Mouse (Mus musculus) embryonic facial prominence, embryonic 11.5 days (tissue): ENCODE measurements at regions not wholly inside any gene's neighbourhood (a gene's known extent, or its start where the extent isn't known, plus 50 kb on each side); places are given as distances from the start of the nearest gene placed in this dataset.

Experiments used
- ATAC-seq: fragments of 200-750 bp; cut with Nextera tagmentation; replicated peaks from 2 replicates; pipeline ENCODE4 v1.8.0; 2017; ENCODE audit warnings: low read depth; ENCODE audit not compliant: insufficient number of reproducible peaks, low FRiP score, low TSS enrichment
- DNase-seq: peaks from one replicate; pipeline ENCODE4 v3.0.0-alpha.2; 2015; ENCODE audit warnings: low spot score
- H3K27ac ChIP-seq: fragments of 300-500 bp; sonication (generic); replicated peaks from 2 replicates; pipeline ENCODE4 v1.5.1; 2014; ENCODE audit warnings: mild to moderate bottlenecking, low read depth, low read length, control low read depth
- H3K27me3 ChIP-seq: fragments of 300-500 bp; sonication (generic); 2 replicates; pipeline ENCODE4 v1.6.1; 2014; ENCODE audit warnings: mild to moderate bottlenecking, low read length, moderate library complexity, mixed read lengths; ENCODE audit not compliant: control insufficient read depth, insufficient read depth
- H3K36me3 ChIP-seq: fragments of 300-500 bp; sonication (generic); replicated peaks from 2 replicates; pipeline ENCODE4 v1.6.1; 2014; ENCODE audit warnings: low read depth, mild to moderate bottlenecking, low read length, moderate library complexity, mixed read lengths; ENCODE audit not compliant: control insufficient read depth, insufficient read depth
- H3K4me1 ChIP-seq: fragments of 300-500 bp; sonication (generic); 2 replicates; pipeline ENCODE4 v1.6.1; 2014; ENCODE audit warnings: low read length, mixed read lengths; ENCODE audit not compliant: control insufficient read depth, insufficient read depth
- H3K4me2 ChIP-seq: fragments of 300-500 bp; sonication (generic); 2 replicates; pipeline ENCODE4 v1.6.1; 2014; ENCODE audit warnings: low read depth, mild to moderate bottlenecking, control low read depth, low read length, moderate library complexity
- H3K4me3 ChIP-seq: fragments of 300-500 bp; sonication (generic); 2 replicates; pipeline ENCODE4 v1.5.1; 2014; ENCODE audit warnings: low read depth, low read length, control low read depth
- H3K9ac ChIP-seq: fragments of 300-500 bp; sonication (generic); replicated peaks from 2 replicates; pipeline ENCODE4 v1.6.1; 2014; ENCODE audit warnings: mild to moderate bottlenecking, control low read depth, low read length
- H3K9me3 ChIP-seq: fragments of 300-500 bp; sonication (generic); replicated peaks from 2 replicates; pipeline ENCODE4 v1.6.1; 2016; ENCODE audit warnings: mild to moderate bottlenecking, low read length, inconsistent platforms, mixed read lengths; ENCODE audit not compliant: control insufficient read depth
- WGBS: fragments of 180-500 bp; shearing (Covaris S2); extraction: QIAGEN DNeasy Blood & Tissue Kit; methylation state at CpG from one replicate; pipeline ENCODE4 v1.1.7; 2014; 5-methylcytosine and 5-hydroxymethylcytosine counted together

DNA sequence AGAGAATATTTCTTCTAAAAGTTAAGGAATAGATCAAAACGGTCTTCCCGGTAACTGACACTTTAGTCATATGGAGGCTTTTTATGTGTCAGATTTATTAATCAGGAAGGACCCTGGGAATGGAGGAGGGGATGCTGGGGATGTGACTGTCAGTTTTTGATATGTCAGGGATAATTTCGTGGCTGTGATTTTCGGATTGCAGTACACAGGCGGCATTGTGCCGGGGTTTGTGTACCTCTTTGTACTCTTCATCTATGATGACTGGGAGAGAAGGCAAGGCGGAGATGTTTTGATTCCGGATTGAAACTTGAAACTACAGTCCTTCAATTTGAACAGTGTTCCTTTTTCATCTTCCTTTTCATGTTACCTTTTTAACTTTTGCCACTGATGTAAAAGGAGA is 344.2 kb downstream of the Mdfic start:
- Histone ChIP-seq H3K36me3 (no peaks in the 10 kb centered on the region), H3K9ac (no peak overlapping the region), H3K4me1 (no peaks in the 10 kb centered on the region), H3K4me2 (no peak overlapping the region), H3K4me3 (no peak overlapping the region), H3K27ac (no peak overlapping the region), H3K27me3 (no peaks in the 10 kb centered on the region), H3K9me3 (no peaks in the 10 kb centered on the region)
- DNase-seq (peak; percentile 25), ATAC-seq (no peak)
- 48% methylated on average over 8 of the region's 8 CpGs for WGBS

DNA sequence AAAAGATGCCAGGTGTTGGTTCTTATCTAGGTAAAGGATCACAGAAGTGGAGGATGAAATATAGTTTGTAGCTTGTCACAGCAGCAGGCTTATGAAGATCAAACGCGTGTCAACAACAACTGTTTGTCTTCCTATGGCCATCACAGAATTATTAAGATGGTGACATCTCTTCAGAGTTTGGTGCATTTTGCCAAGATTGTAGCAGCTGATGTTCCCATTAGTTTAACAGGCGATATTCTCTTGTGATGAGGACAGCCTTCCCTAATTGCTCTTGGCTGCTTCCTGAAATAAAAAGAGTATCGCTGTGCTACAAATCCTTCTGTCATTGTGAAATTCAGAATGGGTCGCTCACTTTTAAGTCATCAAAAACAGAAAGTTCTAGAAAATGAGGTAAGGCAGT is 344.7 kb downstream of the Mdfic start:
- Histone ChIP-seq H3K27me3 (no peaks in the 10 kb centered on the region), H3K27ac (no peak overlapping the region), H3K4me2 (no peak overlapping the region), H3K4me1 (no peaks in the 10 kb centered on the region), H3K4me3 (no peak overlapping the region), H3K9me3 (no peaks in the 10 kb centered on the region), H3K9ac (no peak overlapping the region), H3K36me3 (no peaks in the 10 kb centered on the region)
- ATAC-seq (no peak), DNase-seq (no peak)
- WGBS, result 79% methylated on average over 5 of the region's 5 CpGs

DNA sequence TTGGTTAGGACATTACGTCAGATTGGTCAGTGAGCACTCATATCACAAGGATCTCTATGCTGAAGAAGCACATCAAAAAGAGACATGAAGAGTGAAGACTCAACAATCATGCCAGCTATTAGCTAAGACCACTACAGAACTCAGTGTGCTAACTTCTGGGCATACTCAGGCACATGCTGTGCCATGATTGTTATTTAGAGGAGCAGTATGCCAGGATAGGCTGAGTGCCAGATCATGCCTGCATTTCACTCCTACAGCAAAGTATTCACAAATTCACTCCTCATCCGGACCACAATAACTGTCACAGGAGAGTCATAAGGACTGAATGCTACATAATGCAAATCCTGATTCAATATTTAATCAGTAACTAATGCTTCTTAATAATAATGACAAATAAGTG is 355.8 kb downstream of the Mdfic start:
- H3K36me3 ChIP-seq, result no peaks in the 10 kb centered on the region
- H3K27ac ChIP-seq, result no peak overlapping the region
- H3K9ac ChIP-seq, result no peak overlapping the region
- no peak for DNase-seq
- no peaks in the 10 kb centered on the region for H3K4me1 ChIP-seq
- H3K4me3 ChIP-seq, result no peak overlapping the region
- H3K27me3 ChIP-seq, result no peaks in the 10 kb centered on the region
- H3K9me3 ChIP-seq, result no peaks in the 10 kb centered on the region
- WGBS, result 85% methylated on average over 2 of the region's 2 CpGs
- ATAC-seq, result no peak
- H3K4me2 ChIP-seq, result no peak overlapping the region

DNA sequence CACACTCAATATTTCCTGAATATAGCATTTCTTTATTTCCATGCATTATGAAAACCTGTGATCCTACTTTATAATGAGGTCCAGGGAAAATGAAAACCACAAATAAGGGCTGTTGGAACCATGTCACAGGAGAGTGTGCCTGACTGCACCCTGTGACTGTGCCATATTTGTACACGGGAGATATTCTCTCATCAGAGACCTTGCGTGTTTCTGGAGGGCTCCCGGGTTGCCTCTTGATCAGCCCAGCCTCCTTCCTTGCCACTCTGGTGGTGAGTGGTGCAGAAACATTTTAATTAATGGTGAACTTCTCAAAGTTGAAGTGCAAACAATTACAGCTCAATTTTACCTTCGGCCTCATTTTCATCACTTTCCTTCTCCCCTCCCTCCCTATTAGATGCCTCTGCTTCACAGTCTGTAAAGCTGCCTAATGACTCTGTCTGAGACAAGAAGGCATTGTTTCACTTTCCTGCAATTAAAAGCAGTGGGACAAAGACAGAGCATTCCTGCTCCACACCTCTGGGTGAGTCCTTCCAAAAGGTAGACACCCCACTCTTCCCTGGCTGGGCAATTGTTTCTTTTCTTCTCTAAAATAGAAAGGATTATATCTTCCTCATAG is 356.8 kb downstream of the Mdfic start:
- Histone ChIP-seq H3K9me3 (no peaks in the 10 kb centered on the region), H3K9ac (no peak overlapping the region), H3K4me2 (no peak overlapping the region), H3K27me3 (no peaks in the 10 kb centered on the region), H3K4me1 (no peaks in the 10 kb centered on the region), H3K27ac (no peak overlapping the region), H3K4me3 (no peak overlapping the region), H3K36me3 (no peaks in the 10 kb centered on the region)
- no peak for DNase-seq
- ATAC-seq, result no peak
- WGBS, result 41% methylated on average over 4 of the region's 4 CpGs

DNA sequence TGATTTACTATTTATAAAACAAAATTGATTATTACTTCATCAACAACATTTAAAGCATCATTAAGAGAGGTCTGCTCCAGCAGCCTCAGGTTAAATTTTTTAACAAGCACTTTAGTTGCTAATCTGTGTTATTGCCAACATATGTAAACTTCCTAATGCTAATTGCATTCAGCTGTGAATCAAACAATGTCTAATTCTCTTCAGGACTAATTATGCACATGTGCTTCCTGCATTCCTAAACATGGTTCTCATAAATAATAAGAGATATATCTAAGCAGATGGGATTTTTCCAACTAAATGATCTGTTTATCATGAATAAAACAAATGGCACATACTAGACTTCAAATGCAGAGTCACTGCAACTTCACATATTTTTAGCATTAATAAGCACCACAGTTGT is 357.5 kb downstream of the Mdfic start:
- Histone ChIP-seq H3K4me3 (no peak overlapping the region), H3K27ac (no peak overlapping the region), H3K36me3 (no peaks in the 10 kb centered on the region), H3K27me3 (no peaks in the 10 kb centered on the region), H3K9me3 (no peaks in the 10 kb centered on the region), H3K4me2 (no peak overlapping the region), H3K4me1 (no peaks in the 10 kb centered on the region), H3K9ac (no peak overlapping the region)
- ATAC-seq (no peak), DNase-seq (peak; percentile 48)

DNA sequence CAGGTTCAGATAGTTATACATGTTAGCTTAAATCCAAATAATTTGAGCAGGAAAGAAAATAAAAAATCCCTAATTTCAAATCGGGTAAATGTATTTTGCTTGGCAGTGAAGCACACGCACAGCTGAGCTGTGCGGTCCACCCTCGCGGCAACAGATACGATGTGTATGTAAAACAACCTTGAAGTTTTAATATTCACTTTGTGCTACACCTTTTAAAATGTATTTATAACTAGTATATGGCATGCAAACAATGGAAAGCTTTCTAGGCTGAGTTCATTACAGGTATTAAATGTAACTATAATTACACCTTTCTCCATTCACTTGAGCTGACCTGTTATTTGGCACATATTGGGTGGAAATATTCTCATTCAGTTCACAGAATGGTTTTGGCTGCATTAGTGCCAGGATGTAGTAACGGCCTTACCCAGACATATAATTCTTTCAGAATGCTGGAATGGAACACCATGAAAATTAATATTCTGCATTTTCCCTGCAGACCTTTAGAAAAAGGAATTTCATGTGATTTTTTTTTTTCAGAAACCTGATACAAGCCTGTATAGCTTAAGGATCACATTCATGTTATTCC is 366.6 kb downstream of the Mdfic start:
- DNase-seq (no peak), ATAC-seq (no peak)
- Histone ChIP-seq H3K36me3 (no peaks in the 10 kb centered on the region), H3K4me3 (no peak overlapping the region), H3K27ac (no peak overlapping the region), H3K9ac (no peak overlapping the region), H3K4me2 (no peak overlapping the region), H3K4me1 (no peaks in the 10 kb centered on the region), H3K27me3 (no peaks in the 10 kb centered on the region), H3K9me3 (no peaks in the 10 kb centered on the region)
- 88% methylated on average over 7 of the region's 7 CpGs for WGBS

DNA sequence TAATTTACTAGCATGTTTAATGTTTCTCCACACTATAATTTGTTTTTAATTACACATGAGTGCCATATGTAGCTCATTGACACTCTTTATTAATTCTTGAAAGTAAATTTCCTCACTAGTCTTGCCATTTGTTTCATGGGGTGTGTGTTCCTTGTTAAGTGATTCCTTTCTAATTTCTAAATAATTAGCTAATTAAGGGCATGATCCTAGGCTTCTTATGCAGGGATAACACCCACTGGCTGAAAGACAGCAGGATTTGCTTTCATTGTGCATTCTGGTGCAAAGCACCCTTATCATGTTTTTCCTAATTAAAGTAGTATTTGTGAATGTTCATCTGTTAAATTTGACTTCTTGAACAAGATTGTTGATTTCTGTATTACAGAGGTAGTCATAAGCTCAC is 378.3 kb downstream of the Mdfic start:
- Histone ChIP-seq H3K27me3 (no peaks in the 10 kb centered on the region), H3K4me1 (no peaks in the 10 kb centered on the region), H3K36me3 (no peaks in the 10 kb centered on the region), H3K9me3 (no peaks in the 10 kb centered on the region), H3K4me3 (no peak overlapping the region), H3K9ac (no peak overlapping the region), H3K4me2 (no peak overlapping the region), H3K27ac (no peak overlapping the region)
- no peak for ATAC-seq
- DNase-seq, result no peak

DNA sequence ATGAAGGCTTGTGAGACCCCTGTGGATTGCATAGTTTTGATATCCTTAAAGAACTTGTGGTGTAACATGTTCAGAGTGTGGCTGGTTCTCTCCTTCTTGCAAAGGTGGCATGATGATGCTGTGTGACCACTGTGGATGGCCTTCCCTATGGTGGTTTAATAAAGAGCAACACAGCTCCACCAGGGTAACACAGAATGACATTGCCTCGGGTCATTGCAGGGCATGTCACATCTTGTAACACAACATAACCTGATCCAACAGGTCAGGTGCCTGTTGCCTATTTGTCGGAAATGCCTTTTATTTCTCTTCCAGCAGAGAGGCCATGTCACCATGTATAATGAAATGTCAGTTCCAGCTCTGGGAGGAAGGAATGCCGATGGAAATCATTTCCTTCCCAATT is 420.5 kb downstream of the Mdfic start:
- peak; percentile 14 for DNase-seq
- no peak overlapping the region for H3K9ac ChIP-seq

More for the DNA sequence above, 420.5 kb downstream of the Mdfic start:
- 25% methylated on average over 3 of the region's 3 CpGs for WGBS
- Histone ChIP-seq H3K27me3 (no peaks in the 10 kb centered on the region), H3K27ac (no peak overlapping the region), H3K4me1 (no peaks in the 10 kb centered on the region), H3K4me2 (no peak overlapping the region), H3K4me3 (no peak overlapping the region), H3K9me3 (no peaks in the 10 kb centered on the region), H3K36me3 (no peaks in the 10 kb centered on the region)
- no peak for ATAC-seq
